Mouse (Mus musculus) liver, embryonic 11.5 days (tissue): ENCODE results near the gene Cant1. TPM values are rescaled to one million over a fixed set of nuclear protein-coding genes. Genes with fewer than 3 reads are reported as not detected.

Experiments used
- ATAC-seq: fragments of 200-750 bp; cut with Nextera tagmentation; replicated peaks from 2 replicates; pipeline ENCODE4 v1.8.0; 2017; ENCODE audit warnings: moderate number of reproducible peaks, mild to moderate bottlenecking, moderate TSS enrichment, moderate library complexity; ENCODE audit not compliant: low FRiP score
- DNase-seq: peaks from one replicate; pipeline ENCODE4 v3.0.0-alpha.2; 2017; ENCODE audit warnings: low spot score
- H3K27ac ChIP-seq: fragments of 300-500 bp; sonication (generic); 2 replicates; pipeline ENCODE4 v1.5.1; 2014; ENCODE audit warnings: mild to moderate bottlenecking, low read depth, low read length, control low read depth
- H3K27me3 ChIP-seq: fragments of 300-500 bp; sonication (generic); replicated peaks from 2 replicates; pipeline ENCODE4 v1.6.1; 2014; ENCODE audit warnings: low read length, mixed read lengths; ENCODE audit not compliant: control insufficient read depth, insufficient read depth
- H3K36me3 ChIP-seq: fragments of 300-500 bp; sonication (generic); 2 replicates; pipeline ENCODE4 v1.6.1; 2014; ENCODE audit warnings: mild to moderate bottlenecking, low read length, moderate library complexity, mixed read lengths; ENCODE audit not compliant: control insufficient read depth, insufficient read depth
- H3K4me1 ChIP-seq: fragments of 300-500 bp; sonication (generic); replicated peaks from 2 replicates; pipeline ENCODE4 v1.6.1; 2014; ENCODE audit warnings: low read length, mixed read lengths; ENCODE audit not compliant: control insufficient read depth, insufficient read depth
- H3K4me2 ChIP-seq: fragments of 300-500 bp; sonication (generic); 2 replicates; pipeline ENCODE4 v1.6.1; 2014; ENCODE audit warnings: mild to moderate bottlenecking, control low read depth, moderate library complexity
- H3K4me3 ChIP-seq: fragments of 300-500 bp; sonication (generic); 2 replicates; pipeline ENCODE4 v1.5.1; 2014; ENCODE audit warnings: low read depth, low read length, control low read depth
- H3K9ac ChIP-seq: fragments of 300-500 bp; sonication (generic); 2 replicates; pipeline ENCODE4 v1.6.1; 2014; ENCODE audit warnings: low read depth, low read length, control low read depth
- H3K9me3 ChIP-seq: fragments of 300-500 bp; sonication (generic); 2 replicates; pipeline ENCODE4 v1.6.1; 2016; ENCODE audit warnings: low read length, inconsistent platforms, mixed read lengths; ENCODE audit not compliant: control insufficient read depth
- WGBS: fragments of 180-500 bp; shearing (Covaris S2); extraction: QIAGEN DNeasy Blood & Tissue Kit; methylation state at CpG from one replicate; pipeline ENCODE4 v1.1.7; 2014; 5-methylcytosine and 5-hydroxymethylcytosine counted together
- polyA plus RNA-seq: library from polyadenylated mRNA; unstranded; fragments of >200 nt; fragmentation: Nextera tagmentation; extraction: Ambion mirVana; gene quantifications from 2 replicates; pipeline ENCODE4 v1.2.1, GENCODE M21; 2014

Gene Cant1
- polyA plus RNA-seq, 1 experiment from 2014 or later: 21.1 TPM

GRCm38 (mm10) chr11:118415630-118416029 is 3.3 kb downstream of the Cant1 start:
- peaks cover 11% of the 10 kb centered on the region for H3K36me3 ChIP-seq
- no peaks in the 10 kb centered on the region for H3K27me3 ChIP-seq
- H3K4me1 ChIP-seq: peaks cover 9% of the 10 kb centered on the region
- H3K27ac ChIP-seq: no peak overlapping the region
- no peak for DNase-seq
- no peak overlapping the region for H3K9ac ChIP-seq
- WGBS: 82% methylated on average over 6 of the region's 6 CpGs
- no peak for ATAC-seq
- no peak overlapping the region for H3K4me3 ChIP-seq
- no peaks in the 10 kb centered on the region for H3K9me3 ChIP-seq
- no peak overlapping the region for H3K4me2 ChIP-seq

GRCm38 (mm10) chr11:118414270-118414669 is 4.6 kb downstream of the Cant1 start:
- Histone ChIP-seq H3K4me1 (peaks cover 14% of the 10 kb centered on the region), H3K27me3 (no peaks in the 10 kb centered on the region), H3K36me3 (peaks cover 19% of the 10 kb centered on the region), H3K9me3 (no peaks in the 10 kb centered on the region), H3K4me2 (no peak overlapping the region), H3K27ac (no peak overlapping the region), H3K9ac (no peak overlapping the region), H3K4me3 (no peak overlapping the region)
- no peak for DNase-seq
- no peak for ATAC-seq
- 87% methylated on average over 5 of the region's 5 CpGs for WGBS

GRCm38 (mm10) chr11:118413055-118413454 is 5.8 kb downstream of the Cant1 start:
- Histone ChIP-seq H3K4me1 (peaks cover 12% of the 10 kb centered on the region), H3K4me3 (no peak overlapping the region), H3K9me3 (no peaks in the 10 kb centered on the region), H3K9ac (no peak overlapping the region), H3K36me3 (peaks cover 23% of the 10 kb centered on the region), H3K27ac (no peak overlapping the region), H3K4me2 (no peak overlapping the region), H3K27me3 (no peaks in the 10 kb centered on the region)
- WGBS: 88% methylated on average over 4 of the region's 4 CpGs
- no peak for ATAC-seq
- DNase-seq: no peak

GRCm38 (mm10) chr11:118412601-118413000 is 6.3 kb downstream of the Cant1 start:
- WGBS: 85% methylated on average over 2 of the region's 2 CpGs
- peaks cover 8% of the 10 kb centered on the region for H3K4me1 ChIP-seq

GRCm38 (mm10) chr11:118411271-118411670 is 7.6 kb downstream of the Cant1 start:
- Histone ChIP-seq H3K4me2 (no peak overlapping the region), H3K27me3 (no peaks in the 10 kb centered on the region), H3K4me3 (no peak overlapping the region), H3K4me1 (peaks cover 5% of the 10 kb centered on the region; the same call in 1 of the 2 replicates), H3K9ac (no peak overlapping the region), H3K9me3 (no peaks in the 10 kb centered on the region), H3K36me3 (peaks cover 33% of the 10 kb centered on the region), H3K27ac (no peak overlapping the region)
- DNase-seq: no peak
- no peak for ATAC-seq
- WGBS: 95% methylated on average over 8 of the region's 8 CpGs

More at GRCm38 (mm10) chr11:118412601-118413000, 6.3 kb downstream of the Cant1 start:
- Histone ChIP-seq H3K9me3 (no peaks in the 10 kb centered on the region), H3K4me3 (no peak overlapping the region), H3K4me2 (no peak overlapping the region), H3K9ac (no peak overlapping the region), H3K27ac (no peak overlapping the region), H3K36me3 (peaks cover 28% of the 10 kb centered on the region), H3K27me3 (no peaks in the 10 kb centered on the region)
- no peak for ATAC-seq
- DNase-seq: no peak

GRCm38 (mm10) chr11:118410479-118410878 is 8.4 kb downstream of the Cant1 start:
- ATAC-seq (no peak), DNase-seq (no peak)
- H3K4me1 ChIP-seq: peaks cover 5% of the 10 kb centered on the region; the same call in 1 of the 2 replicates
- H3K36me3 ChIP-seq: peaks cover 32% of the 10 kb centered on the region
- no peaks in the 10 kb centered on the region for H3K9me3 ChIP-seq
- H3K27me3 ChIP-seq: no peaks in the 10 kb centered on the region
- H3K4me2 ChIP-seq: no peak overlapping the region
- no peak overlapping the region for H3K27ac ChIP-seq
- H3K9ac ChIP-seq: no peak overlapping the region
- 87% methylated on average over 10 of the region's 10 CpGs for WGBS
- H3K4me3 ChIP-seq: no peak overlapping the region

GRCm38 (mm10) chr11:118410073-118410444 is 8.8 kb downstream of the Cant1 start:
- ATAC-seq (no peak), DNase-seq (no peak)
- no peak overlapping the region for H3K4me3 ChIP-seq
- peaks cover 33% of the 10 kb centered on the region for H3K36me3 ChIP-seq
- no peak overlapping the region for H3K4me2 ChIP-seq
- H3K9ac ChIP-seq: no peak overlapping the region
- H3K27ac ChIP-seq: no peak overlapping the region
- peaks cover 5% of the 10 kb centered on the region; the same call in 1 of the 2 replicates for H3K4me1 ChIP-seq
- no peaks in the 10 kb centered on the region for H3K27me3 ChIP-seq
- 59% methylated on average over 1 of the region's 1 CpGs for WGBS
- no peaks in the 10 kb centered on the region for H3K9me3 ChIP-seq

- ATAC-seq: no peak
- 71% methylated on average over 12 of the region's 12 CpGs for WGBS
- peaks cover 31% of the 10 kb centered on the region for H3K36me3 ChIP-seq
These were observed 9.5 kb downstream of the Cant1 start for GRCm38 (mm10) chr11:118409106-118410072.

More at GRCm38 (mm10) chr11:118409106-118410072, 9.5 kb downstream of the Cant1 start:
- Histone ChIP-seq H3K27me3 (no peaks in the 10 kb centered on the region), H3K27ac (no peak overlapping the region), H3K4me1 (peaks cover 5% of the 10 kb centered on the region; the same call in 1 of the 2 replicates), H3K4me3 (no peak overlapping the region), H3K4me2 (no peak overlapping the region), H3K9me3 (no peaks in the 10 kb centered on the region), H3K9ac (no peak overlapping the region)
- DNase-seq: no peak
